Mouse (Mus musculus): ENCODE data around the gene Adgrl2. TPM values are rescaled to one million over a fixed set of nuclear protein-coding genes. Genes with fewer than 3 reads are reported as not detected.
A peak's percentile ranks its signal among the peaks of the same experiment; 100 is the strongest.

Adgrl2 gene
- polyA plus RNA-seq, 1 experiment from 2014 or later, result 38.9 TPM

DNA sequence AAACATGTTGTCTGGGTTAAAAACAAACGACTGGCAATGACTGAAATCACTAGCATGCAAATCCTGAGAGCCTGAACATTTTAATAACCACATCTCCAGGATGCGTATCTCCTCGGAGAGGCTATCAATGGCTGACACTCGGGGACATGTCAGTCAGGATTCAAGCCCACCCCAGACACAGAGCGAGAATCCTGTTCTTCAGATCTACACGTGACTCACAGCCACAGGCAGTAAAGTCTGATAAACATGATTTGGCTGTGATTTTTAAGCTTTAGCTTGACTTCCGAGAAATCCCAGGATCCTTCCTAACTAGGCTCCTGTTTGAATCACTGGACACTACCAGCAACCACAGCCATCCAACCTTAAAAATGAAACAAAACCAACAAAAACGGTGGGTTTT is 44.8 kb downstream of the Adgrl2 start:
- Histone ChIP-seq H3K9ac (no peak overlapping the region), H3K27me3 (replicated peaks) (no peaks in the 10 kb centered on the region), H3K4me1 (replicated peaks) (no peaks in the 10 kb centered on the region; the same call in 1 of the 2 replicates), H3K4me3 (replicated peaks) (no peak overlapping the region), H3K9me3 (no peaks in the 10 kb centered on the region), H3K36me3 (no peaks in the 10 kb centered on the region), H3K4me2 (replicated peaks) (no peak overlapping the region), H3K27ac (no peak overlapping the region)
- 45% methylated on average over 8 of the region's 8 CpGs for WGBS
- ATAC-seq, result no peak

DNA sequence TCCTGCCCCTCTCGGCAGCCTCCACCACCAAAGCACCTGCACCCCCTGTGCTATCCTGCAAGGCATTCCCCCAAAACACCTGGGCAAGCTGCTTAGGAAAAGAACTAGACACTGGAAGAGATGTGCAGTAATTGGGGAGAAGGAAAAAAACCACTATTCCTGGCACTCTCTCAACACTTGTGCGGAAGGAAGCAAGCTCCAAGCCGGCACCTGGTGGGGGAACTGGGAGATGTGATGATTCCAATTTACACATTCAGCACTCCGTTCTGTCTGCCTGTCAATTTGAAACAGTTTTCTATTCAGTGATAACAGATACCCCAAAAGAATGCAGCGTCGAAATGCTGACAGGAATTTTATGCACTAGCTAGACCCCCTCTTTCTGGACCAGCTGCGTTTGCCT is 50.9 kb downstream of the Adgrl2 start:
- Histone ChIP-seq H3K27ac (no peak overlapping the region), H3K9ac (no peak overlapping the region), H3K4me1 (replicated peaks) (peaks cover 5% of the 10 kb centered on the region; the same call in 1 of the 2 replicates), H3K9me3 (no peaks in the 10 kb centered on the region), H3K27me3 (replicated peaks) (no peaks in the 10 kb centered on the region), H3K36me3 (no peaks in the 10 kb centered on the region), H3K4me2 (replicated peaks) (no peak overlapping the region), H3K4me3 (replicated peaks) (no peak overlapping the region)
- WGBS, result 43% methylated on average over 7 of the region's 7 CpGs
- no peak for ATAC-seq

GRCm38 (mm10) chr3:148935056-148935455 is 55.3 kb downstream of the Adgrl2 start:
- H3K4me3 ChIP-seq (replicated peaks), result no peak overlapping the region
- H3K27me3 ChIP-seq (replicated peaks), result no peaks in the 10 kb centered on the region
- H3K36me3 ChIP-seq, result no peaks in the 10 kb centered on the region
- no peak overlapping the region for H3K27ac ChIP-seq
- H3K4me2 ChIP-seq (replicated peaks), result no peak overlapping the region
- H3K4me1 ChIP-seq (replicated peaks), result peaks cover 6% of the 10 kb centered on the region; the same call in 1 of the 2 replicates
- H3K9me3 ChIP-seq, result no peaks in the 10 kb centered on the region
- no peak for ATAC-seq
- 88% methylated on average over 9 of the region's 9 CpGs for WGBS
- H3K9ac ChIP-seq, result no peak overlapping the region

- Histone ChIP-seq H3K4me3 (replicated peaks) (no peak overlapping the region), H3K27me3 (replicated peaks) (no peaks in the 10 kb centered on the region), H3K9me3 (no peaks in the 10 kb centered on the region), H3K9ac (no peak overlapping the region), H3K4me2 (replicated peaks) (no peak overlapping the region), H3K4me1 (replicated peaks) (peaks cover 4% of the 10 kb centered on the region; the same call in 1 of the 2 replicates), H3K36me3 (no peaks in the 10 kb centered on the region), H3K27ac (no peak overlapping the region)
- ATAC-seq, result no peak
- 88% methylated on average over 5 of the region's 5 CpGs for WGBS
These were observed 56.1 kb downstream of the Adgrl2 start for GRCm38 (mm10) chr3:148934279-148934678.

GRCm38 (mm10) chr3:148933160-148933559 is 57.2 kb downstream of the Adgrl2 start:
- 75% methylated on average over 6 of the region's 6 CpGs for WGBS
- Histone ChIP-seq H3K27ac (no peak overlapping the region), H3K36me3 (no peaks in the 10 kb centered on the region), H3K9me3 (no peaks in the 10 kb centered on the region), H3K9ac (no peak overlapping the region), H3K4me2 (replicated peaks) (no peak overlapping the region), H3K4me3 (replicated peaks) (no peak overlapping the region), H3K27me3 (replicated peaks) (no peaks in the 10 kb centered on the region), H3K4me1 (replicated peaks) (peaks cover 4% of the 10 kb centered on the region; the same call in 1 of the 2 replicates)
- ATAC-seq, result no peak

DNA sequence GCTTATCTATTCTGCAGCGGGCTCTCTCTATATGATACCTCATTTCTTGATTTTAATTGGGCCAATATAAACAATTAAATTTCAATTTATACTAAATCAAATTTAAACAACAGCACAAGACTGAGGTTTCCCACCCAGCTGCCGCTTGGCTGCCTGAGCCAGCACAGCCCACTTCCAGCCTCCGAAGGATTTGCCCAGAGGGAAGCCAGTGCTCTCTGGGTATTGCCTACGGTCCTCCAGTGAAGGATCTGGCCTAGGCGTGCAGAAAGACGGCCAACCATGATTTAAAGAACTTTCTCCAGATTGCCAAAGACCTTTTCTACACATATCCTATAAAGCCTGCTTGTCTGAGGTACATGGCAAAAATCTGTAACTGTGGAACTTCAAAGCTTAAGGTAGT is 59.4 kb downstream of the Adgrl2 start:
- 81% methylated on average over 6 of the region's 6 CpGs for WGBS
- no peaks in the 10 kb centered on the region for H3K27me3 ChIP-seq (replicated peaks)
- H3K36me3 ChIP-seq, result no peaks in the 10 kb centered on the region
- no peak overlapping the region for H3K27ac ChIP-seq
- peaks cover 4% of the 10 kb centered on the region; the same call in 1 of the 2 replicates for H3K4me1 ChIP-seq (replicated peaks)
- H3K9me3 ChIP-seq, result no peaks in the 10 kb centered on the region
- ATAC-seq, result no peak
- no peak overlapping the region for H3K9ac ChIP-seq
- no peak overlapping the region for H3K4me2 ChIP-seq (replicated peaks)
- H3K4me3 ChIP-seq (replicated peaks), result no peak overlapping the region

- Histone ChIP-seq H3K9me3 (no peaks in the 10 kb centered on the region), H3K36me3 (no peaks in the 10 kb centered on the region), H3K4me3 (replicated peaks) (no peak overlapping the region), H3K27me3 (replicated peaks) (no peaks in the 10 kb centered on the region), H3K27ac (no peak overlapping the region), H3K9ac (no peak overlapping the region), H3K4me2 (replicated peaks) (no peak overlapping the region), H3K4me1 (replicated peaks) (0 out of 2 replicates have a peak, but pooled peaks cover 2% of the 10 kb centered on the region)
- 57% methylated on average over 3 of the region's 3 CpGs for WGBS
- no peak for ATAC-seq
These were observed 64.0 kb downstream of the Adgrl2 start for GRCm38 (mm10) chr3:148926330-148926729.

DNA sequence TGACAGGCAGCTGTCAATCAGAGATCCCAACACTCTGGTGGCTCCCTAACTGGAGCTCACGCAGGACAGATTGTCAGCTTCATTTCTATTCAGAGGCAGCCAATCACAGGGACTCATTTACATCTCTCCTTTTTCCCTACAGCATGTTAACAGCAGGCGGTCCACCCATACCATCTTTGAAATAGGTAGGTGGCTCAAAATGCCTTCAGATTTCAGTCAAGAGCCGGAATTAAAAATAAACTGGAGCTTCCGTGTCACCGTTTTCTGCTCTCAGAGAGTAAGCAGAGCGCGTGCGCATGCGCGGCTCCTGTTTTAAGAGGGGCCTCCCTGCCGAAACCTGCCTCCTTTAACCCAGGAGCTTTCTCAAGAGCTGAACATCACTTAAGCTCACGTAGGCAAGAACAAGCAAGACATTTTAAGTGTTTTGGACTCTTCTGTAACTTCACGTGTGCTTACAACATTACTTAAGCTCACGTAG is 67.7 kb downstream of the Adgrl2 start:
- no peak overlapping the region for H3K4me2 ChIP-seq (replicated peaks)
- no peaks in the 10 kb centered on the region for H3K36me3 ChIP-seq
- no peak overlapping the region for H3K4me3 ChIP-seq (replicated peaks)
- H3K27me3 ChIP-seq (replicated peaks), result no peaks in the 10 kb centered on the region
- no peaks in the 10 kb centered on the region for H3K4me1 ChIP-seq (replicated peaks)
- no peaks in the 10 kb centered on the region for H3K9me3 ChIP-seq
- no peak overlapping the region for H3K27ac ChIP-seq
- 86% methylated on average over 14 of the region's 14 CpGs for WGBS
- ATAC-seq, result no peak
- no peak overlapping the region for H3K9ac ChIP-seq

GRCm38 (mm10) chr3:148921966-148922587 is 68.3 kb downstream of the Adgrl2 start:
- ATAC-seq, result no peak
- no peak overlapping the region for H3K4me3 ChIP-seq (replicated peaks)
- no peaks in the 10 kb centered on the region for H3K36me3 ChIP-seq
- no peak overlapping the region for H3K9ac ChIP-seq
- H3K9me3 ChIP-seq, result no peaks in the 10 kb centered on the region
- 85% methylated on average over 13 of the region's 13 CpGs for WGBS
- no peaks in the 10 kb centered on the region for H3K4me1 ChIP-seq (replicated peaks)
- H3K27ac ChIP-seq, result no peak overlapping the region
- H3K4me2 ChIP-seq (replicated peaks), result no peak overlapping the region
- no peaks in the 10 kb centered on the region for H3K27me3 ChIP-seq (replicated peaks)

DNA sequence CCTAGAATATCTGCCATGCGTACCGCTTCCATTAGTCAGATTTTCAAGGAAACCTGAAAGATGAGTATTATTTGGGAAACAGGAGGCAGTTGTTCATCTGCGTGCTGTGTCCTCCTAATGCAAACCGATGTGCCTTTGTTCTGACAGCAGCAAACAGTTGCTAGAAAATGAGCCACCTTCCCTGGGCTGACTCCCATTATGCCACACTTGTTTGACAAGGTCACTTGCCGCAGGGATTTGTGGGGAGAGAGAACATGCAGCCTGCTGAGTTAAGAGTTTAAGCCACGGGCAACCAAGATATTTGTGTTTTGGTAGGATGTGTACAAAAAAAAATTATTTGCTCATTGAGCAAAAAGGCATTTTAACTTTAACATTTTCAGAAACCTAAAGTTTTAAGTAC is 69.5 kb downstream of the Adgrl2 start:
- H3K27me3 ChIP-seq (replicated peaks), result no peaks in the 10 kb centered on the region
- no peaks in the 10 kb centered on the region for H3K36me3 ChIP-seq
- H3K27ac ChIP-seq, result no peak overlapping the region
- ATAC-seq, result no peak
- no peak overlapping the region for H3K9ac ChIP-seq
- H3K9me3 ChIP-seq, result no peaks in the 10 kb centered on the region
- H3K4me2 ChIP-seq (replicated peaks), result no peak overlapping the region
- 66% methylated on average over 6 of the region's 6 CpGs for WGBS
- no peak overlapping the region for H3K4me3 ChIP-seq (replicated peaks)
- H3K4me1 ChIP-seq (replicated peaks), result no peaks in the 10 kb centered on the region

GRCm38 (mm10) chr3:148918425-148918824 is 71.9 kb downstream of the Adgrl2 start:
- WGBS, result 63% methylated on average over 5 of the region's 5 CpGs
- Histone ChIP-seq H3K4me1 (replicated peaks) (no peaks in the 10 kb centered on the region), H3K27ac (no peak overlapping the region)

DNA sequence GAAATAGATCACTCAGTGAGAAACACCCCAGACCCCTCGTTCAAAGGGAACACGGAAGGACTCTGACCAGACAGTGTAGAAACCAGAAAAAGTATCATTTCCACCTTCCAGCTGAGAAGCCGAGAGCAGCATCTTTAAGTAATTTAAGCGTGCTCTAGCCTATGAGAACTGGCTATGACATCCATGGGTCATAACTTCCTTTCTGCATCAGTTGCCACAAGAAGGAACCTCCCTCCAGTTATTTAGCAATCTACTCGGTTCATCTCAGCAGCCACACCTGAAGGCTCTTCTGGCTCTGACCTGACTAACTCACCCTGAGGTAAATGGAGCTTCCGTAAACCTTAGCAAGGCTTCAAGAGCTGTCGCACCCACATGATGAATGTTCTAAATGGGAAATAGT is 72.5 kb downstream of the Adgrl2 start:
- Histone ChIP-seq H3K27ac (no peak overlapping the region), H3K4me3 (replicated peaks) (no peak overlapping the region), H3K4me1 (replicated peaks) (no peaks in the 10 kb centered on the region), H3K9ac (no peak overlapping the region), H3K27me3 (replicated peaks) (no peaks in the 10 kb centered on the region), H3K4me2 (replicated peaks) (no peak overlapping the region), H3K9me3 (no peaks in the 10 kb centered on the region), H3K36me3 (no peaks in the 10 kb centered on the region)
- ATAC-seq, result no peak
- WGBS, result 67% methylated on average over 7 of the region's 7 CpGs

More at GRCm38 (mm10) chr3:148918425-148918824, 71.9 kb downstream of the Adgrl2 start:
- Histone ChIP-seq H3K27me3 (replicated peaks) (no peaks in the 10 kb centered on the region), H3K36me3 (no peaks in the 10 kb centered on the region), H3K4me3 (replicated peaks) (no peak overlapping the region), H3K9ac (no peak overlapping the region), H3K4me2 (replicated peaks) (no peak overlapping the region), H3K9me3 (no peaks in the 10 kb centered on the region)
- ATAC-seq, result peak; percentile 63

- WGBS, result 51% methylated on average over 5 of the region's 5 CpGs
- no peaks in the 10 kb centered on the region for H3K9me3 ChIP-seq
- no peak overlapping the region for H3K4me3 ChIP-seq (replicated peaks)
- ATAC-seq, result no peak
- H3K27ac ChIP-seq, result no peak overlapping the region
- H3K4me1 ChIP-seq (replicated peaks), result no peaks in the 10 kb centered on the region
- H3K9ac ChIP-seq, result no peak overlapping the region
- no peaks in the 10 kb centered on the region for H3K27me3 ChIP-seq (replicated peaks)
- no peak overlapping the region for H3K4me2 ChIP-seq (replicated peaks)
- no peaks in the 10 kb centered on the region for H3K36me3 ChIP-seq
These were observed 74.1 kb downstream of the Adgrl2 start for GRCm38 (mm10) chr3:148916226-148916625.

All from intestine, embryonic 15.5 days (tissue).